Mouse (Mus musculus) megakaryocyte, embryonic 14.5 days (primary cell): ENCODE data around the gene Epha2.

Experiments used
- FLI1 ChIP-seq: IDR thresholded peaks from 2 replicates; pipeline ENCODE4 v1.6.1; 2012; ENCODE audit warnings: low read length, inconsistent platforms, mixed read lengths
- GATA1 ChIP-seq: IDR thresholded peaks from 3 replicates; pipeline ENCODE4 v1.6.1; 2012; ENCODE audit warnings: mixed read lengths, low read length, inconsistent platforms, borderline replicate concordance

DNA sequence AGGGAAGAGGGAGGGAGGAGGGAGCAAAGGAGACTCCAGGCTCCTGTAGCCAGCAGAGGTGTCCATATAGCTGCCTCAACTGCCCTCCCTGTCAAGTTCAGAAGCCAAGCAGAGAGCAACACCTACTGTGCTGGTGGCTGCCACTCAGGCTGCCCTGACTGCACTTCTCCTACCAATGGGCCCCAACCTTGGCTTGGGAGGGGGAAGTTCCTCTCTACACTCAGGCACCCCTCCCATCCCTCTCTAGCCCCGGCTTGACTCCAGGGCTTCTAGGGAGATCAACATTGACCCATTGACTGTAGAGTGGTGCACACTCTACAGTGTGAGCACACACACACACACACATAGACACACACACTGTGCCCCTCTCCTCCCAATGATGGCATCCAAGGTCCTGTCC, 19.5 kb upstream of the Epha2 start:
- TF ChIP-seq GATA1: no peak
- no peak for TF ChIP-seq FLI1
